Mouse (Mus musculus) MEL (cell line): ENCODE data around the gene Wars. TPM values are rescaled to one million over a fixed set of nuclear protein-coding genes. Genes with fewer than 3 reads are reported as not detected.

Source experiments
- DNase-seq: peaks from one replicate; pipeline ENCODE4 v3.0.0; 2011; ENCODE audit warnings: low read depth, low spot score
- H3K27ac ChIP-seq: 2 replicates; pipeline ENCODE4 v1.5.1; 2012; ENCODE audit warnings: low read depth, mild to moderate bottlenecking, control low read depth, low read length, moderate library complexity; ENCODE audit not compliant: control insufficient read depth
- H3K27me3 ChIP-seq, 2 experiments: fragments of 150-350 bp in 1 of 2; sonication (generic) in 1 of 2; 2 replicates each; pipeline ENCODE4 v1.6.1; 2012; ENCODE audit warnings: low read length in 2 of 2, mild to moderate bottlenecking in 2 of 2, improper control_type of control experiment in 1 of 2, moderate library complexity in 1 of 2; ENCODE audit not compliant: insufficient read depth in 2 of 2, control insufficient read depth in 1 of 2
- H3K36me3 ChIP-seq, 2 experiments: 2 replicates each; pipeline ENCODE4 v1.6.1; 2012 to 2014; ENCODE audit warnings: low read length in 2 of 2, improper control_type of control experiment in 1 of 2, inconsistent platforms in 1 of 2, mild to moderate bottlenecking in 1 of 2; ENCODE audit not compliant: insufficient read depth in 2 of 2, control insufficient read depth in 1 of 2
- H3K4me1 ChIP-seq, 2 experiments: fragments of 150-350 bp in 1 of 2; sonication (generic) in 1 of 2; 2 replicates each; pipeline ENCODE4 v1.6.1; 2012; ENCODE audit warnings: low read length in 2 of 2, improper control_type of control experiment in 1 of 2, mild to moderate bottlenecking in 1 of 2; ENCODE audit not compliant: insufficient read depth in 2 of 2, control insufficient read depth in 1 of 2
- H3K4me3 ChIP-seq, 2 experiments: fragments of 150-350 bp in 1 of 2; sonication (generic) in 1 of 2; 2 replicates each; pipeline ENCODE4 v1.5.1; 2012; ENCODE audit warnings: low read depth in 2 of 2, low read length in 2 of 2, mild to moderate bottlenecking in 2 of 2, moderate library complexity in 2 of 2, control low read depth in 1 of 2, improper control_type of control experiment in 1 of 2; ENCODE audit not compliant: control insufficient read depth in 1 of 2, insufficient read depth in 1 of 2
- H3K79me2 ChIP-seq: 2 replicates; pipeline ENCODE4 v1.6.1; 2012; ENCODE audit warnings: mild to moderate bottlenecking, low read length, moderate library complexity; ENCODE audit not compliant: control insufficient read depth, poor library complexity, insufficient read depth
- H3K9ac ChIP-seq: 2 replicates; pipeline ENCODE4 v1.6.1; 2012; ENCODE audit warnings: low read depth, mild to moderate bottlenecking, control low read depth, low read length, moderate library complexity; ENCODE audit not compliant: control insufficient read depth, poor library complexity, severe bottlenecking
- H3K9me3 ChIP-seq: fragments of 150-350 bp; sonication (generic); replicated peaks from 2 replicates; pipeline ENCODE4 v1.6.1; 2012; ENCODE audit warnings: mild to moderate bottlenecking, low read length, improper control_type of control experiment, moderate library complexity; ENCODE audit not compliant: insufficient read depth
- CHD1 ChIP-seq: IDR thresholded peaks from 2 replicates; pipeline ENCODE4 v1.6.1; 2012; ENCODE audit warnings: low read depth, mild to moderate bottlenecking, inconsistent platforms, low read length, improper control_type of control experiment
- CHD2 ChIP-seq: IDR thresholded peaks from 2 replicates; pipeline ENCODE4 v1.6.1; 2011; ENCODE audit warnings: low read length, improper control_type of control experiment
- CTCF ChIP-seq, 3 experiments: IDR thresholded peaks in 2 of 3; conservative IDR thresholded peaks in 1 of 3; 2 replicates each; pipeline ENCODE4 v1.5.1; 2011 to 2012; ENCODE audit warnings: low read length in 3 of 3, low read depth in 2 of 3, mild to moderate bottlenecking in 2 of 3, improper control_type of control experiment in 1 of 3, inconsistent platforms in 1 of 3, mixed read lengths in 1 of 3, moderate library complexity in 1 of 3; ENCODE audit not compliant: control insufficient read depth in 1 of 3, insufficient read depth in 1 of 3, poor library complexity in 1 of 3, severe bottlenecking in 1 of 3
- EP300 ChIP-seq, 2 experiments: IDR thresholded peaks; 2 replicates each; pipeline ENCODE4 v1.6.1; 2011; ENCODE audit warnings: improper control_type of control experiment in 2 of 2, low read length in 2 of 2, low read depth in 1 of 2, mild to moderate bottlenecking in 1 of 2
- ETS1 ChIP-seq: IDR thresholded peaks from 2 replicates; pipeline ENCODE4 v1.6.1; 2012; ENCODE audit warnings: low read depth, mild to moderate bottlenecking, inconsistent platforms, low read length, improper control_type of control experiment, moderate library complexity
- GABPA ChIP-seq: IDR thresholded peaks from 2 replicates; pipeline ENCODE4 v1.6.1; 2012; ENCODE audit warnings: low read depth, mild to moderate bottlenecking, inconsistent platforms, low read length, improper control_type of control experiment, moderate library complexity
- MAFK ChIP-seq: IDR thresholded peaks from 2 replicates; pipeline ENCODE4 v1.6.1; 2011; ENCODE audit warnings: low read depth, mild to moderate bottlenecking, low read length, improper control_type of control experiment, borderline replicate concordance
- MAZ ChIP-seq: IDR thresholded peaks from 2 replicates; pipeline ENCODE4 v1.6.1; 2012; ENCODE audit warnings: low read depth, mild to moderate bottlenecking, inconsistent platforms, low read length, improper control_type of control experiment
- MEF2A ChIP-seq: IDR thresholded peaks from 2 replicates; pipeline ENCODE4 v1.6.1; 2014; ENCODE audit warnings: low read depth, mild to moderate bottlenecking, inconsistent platforms, low read length, improper control_type of control experiment; ENCODE audit not compliant: poor library complexity, insufficient replicate concordance, severe bottlenecking; ENCODE audit errors: extremely low read depth
- MYC ChIP-seq: IDR thresholded peaks from 2 replicates; pipeline ENCODE4 v1.6.1; 2011; ENCODE audit warnings: low read depth, mild to moderate bottlenecking, low read length, improper control_type of control experiment, moderate library complexity
- NELFE ChIP-seq: IDR thresholded peaks from 2 replicates; pipeline ENCODE4 v1.6.1; 2011; ENCODE audit warnings: low read depth, low read length, improper control_type of control experiment
- POLR2AphosphoS5 ChIP-seq: IDR thresholded peaks from 2 replicates; pipeline ENCODE4 v1.6.1; 2012; ENCODE audit warnings: low read depth, borderline replicate concordance, mild to moderate bottlenecking, inconsistent platforms, low read length, moderate library complexity, mixed read lengths
- SMC3 ChIP-seq: IDR thresholded peaks from 2 replicates; pipeline ENCODE4 v1.6.1; 2011; ENCODE audit warnings: low read depth, low read length, improper control_type of control experiment
- TCF12 ChIP-seq: IDR thresholded peaks from 2 replicates; pipeline ENCODE4 v1.6.1; 2014; ENCODE audit warnings: low read depth, mild to moderate bottlenecking, inconsistent platforms, low read length, improper control_type of control experiment, moderate library complexity
- UBTF ChIP-seq: IDR thresholded peaks from 2 replicates; pipeline ENCODE4 v1.6.1; 2012; ENCODE audit warnings: low read depth, mild to moderate bottlenecking, inconsistent platforms, low read length, improper control_type of control experiment, moderate library complexity, borderline replicate concordance; ENCODE audit not compliant: insufficient read depth
- USF1 ChIP-seq: IDR thresholded peaks from 2 replicates; pipeline ENCODE4 v1.6.1; 2014; ENCODE audit warnings: low read depth, mild to moderate bottlenecking, inconsistent platforms, low read length, improper control_type of control experiment, moderate library complexity
- ZMIZ1 ChIP-seq: IDR thresholded peaks from 2 replicates; pipeline ENCODE4 v1.6.1; 2012; ENCODE audit warnings: low read depth, mild to moderate bottlenecking, inconsistent platforms, low read length, improper control_type of control experiment, moderate library complexity
- polyA plus RNA-seq, 2 experiments: library from polyadenylated mRNA; stranded (reverse) in 1 of 2; unstranded in 1 of 2; fragments of >175 nt in 1 of 2; fragments of >200 nt in 1 of 2; gene quantifications; 2 replicates each; pipeline versions ENCODE4 v1.2.1 to v1.2.4; 2012; ENCODE audit warnings: low replicate concordance in 2 of 2, low read depth in 1 of 2; ENCODE audit not compliant: insufficient read length in 2 of 2, insufficient read depth in 1 of 2, missing spikeins in 1 of 2
- total RNA-seq: library from RNA; depleted of rRNA; stranded (reverse); fragments of 300-350 nt; gene quantifications from 2 replicates; pipeline ENCODE4 v1.2.3, GENCODE M21; 2012

The Wars gene
- total and polyA plus RNA-seq, 3 experiments = 85.7 to 836 (median 98.4) TPM

DNA sequence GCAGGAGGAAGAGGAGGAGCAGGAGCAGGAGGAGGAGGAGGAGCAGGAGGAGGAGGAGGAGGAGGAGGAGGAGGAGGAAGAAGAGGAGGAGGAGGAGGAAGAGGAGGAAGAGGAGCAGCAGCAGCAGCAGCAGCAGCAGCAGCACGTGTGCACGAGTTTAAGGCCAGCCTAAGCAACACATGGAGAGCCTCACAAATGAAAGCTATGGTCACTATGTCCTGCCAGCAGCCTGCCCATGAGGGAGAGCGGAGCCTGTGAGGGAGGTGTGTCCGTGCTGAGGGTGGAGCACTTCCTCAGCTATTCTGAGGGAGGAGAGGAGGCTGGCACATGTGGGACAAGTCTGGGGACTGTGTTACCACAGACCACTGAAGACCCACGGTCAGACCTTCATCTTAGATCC, 20.9 kb downstream of the Wars start:
- no peaks in the 10 kb centered on the region for H3K4me1 ChIP-seq
- no peak overlapping the region for H3K27ac ChIP-seq
- DNase-seq = no peak
- H3K9me3 ChIP-seq = no peaks in the 10 kb centered on the region
- H3K27me3 ChIP-seq = no peaks in the 10 kb centered on the region
- H3K79me2 ChIP-seq = no peaks in the 10 kb centered on the region
- H3K9ac ChIP-seq = no peak overlapping the region
- TF ChIP-seq UBTF = no peak
- TF ChIP-seq ZMIZ1 = no peak
- TF ChIP-seq TCF12 = no peak
- no peak for TF ChIP-seq CHD2
- no peak for TF ChIP-seq MAFK
- no peak for TF ChIP-seq ETS1
- no peak for TF ChIP-seq NELFE
- no peak for TF ChIP-seq MAZ
- no peak for TF ChIP-seq EP300 (IDR thresholded peaks at IDR 0.05; ENCODE audit: low read depth in 1 of 2, low read length in 2 of 2)
- TF ChIP-seq GABPA = no peak
- TF ChIP-seq MEF2A = no peak
- TF ChIP-seq MYC = no peak
- no peak for TF ChIP-seq USF1
- peaks cover 0 to 14% of the 10 kb centered on the region in 2 experiments; a peak in 2 of 4 replicates for H3K36me3 ChIP-seq
- H3K4me3 ChIP-seq = no peak overlapping the region

DNA sequence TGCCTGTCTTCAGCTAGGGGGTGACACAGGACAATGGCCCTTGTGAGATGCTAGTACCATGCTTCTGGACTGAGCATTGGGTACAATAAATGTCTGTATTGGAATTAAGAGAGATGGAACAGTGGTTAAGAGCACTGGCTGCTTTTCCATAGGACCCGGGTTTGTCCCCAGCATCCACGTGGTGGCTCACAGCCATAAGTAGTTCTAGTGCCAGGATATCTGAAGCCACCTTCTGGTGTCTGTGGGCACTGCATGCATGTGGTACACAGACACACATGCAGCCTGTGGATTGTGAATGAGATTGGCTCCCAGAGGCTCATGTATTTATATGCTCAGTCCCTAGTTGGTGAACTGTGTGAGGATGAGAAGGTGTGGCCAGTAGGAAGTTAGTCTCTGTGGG, 24.4 kb downstream of the Wars start:
- no peak overlapping the region for H3K27ac ChIP-seq
- TF ChIP-seq CTCF (IDR thresholded peaks at IDR 0.05 in 2 of 3, conservative IDR thresholded peaks at IDR 0.05 in 1 of 3; ENCODE audit: control insufficient read depth in 1 of 3, insufficient read depth in 1 of 3, low read depth in 2 of 3, low read length in 3 of 3, poor library complexity in 1 of 3, severe bottlenecking in 1 of 3) = peak; percentile 33 to 47 (median 41)
- no peak for TF ChIP-seq CHD1
- no peak for TF ChIP-seq POLR2AphosphoS5
- TF ChIP-seq SMC3 = peak; percentile 50
- TF ChIP-seq ETS1 = no peak
- no peak for TF ChIP-seq MAZ
- TF ChIP-seq, all 39 proteins: peak for 2
- Histone ChIP-seq H3K9ac (no peak overlapping the region), H3K27me3 (no peaks in the 10 kb centered on the region), H3K79me2 (no peaks in the 10 kb centered on the region), H3K36me3 (peaks cover 0 to 12% of the 10 kb centered on the region in 2 experiments; a peak in 2 of 4 replicates), H3K4me3 (no peak overlapping the region), H3K9me3 (no peaks in the 10 kb centered on the region), H3K4me1 (no peaks in the 10 kb centered on the region)
- peak; percentile 51 for DNase-seq
